Mouse (Mus musculus): ENCODE results near the gene Kcnj3.
"Not testable (repeated sequence)": the region's sequence is repeated elsewhere in the genome, so short reads cannot be mapped to it uniquely, and the experiment has no call there.

The Kcnj3 gene

GRCm38 (mm10) chr2:55435721-55436260 lies at the start of gene Kcnj3:
Kcnj3 (plus strand) TSS chr2:55435970.
- DNase-seq, result no peak

- no peak for DNase-seq
Measured at GRCm38 (mm10) chr2:55390330-55390989, 45.3 kb upstream of the Kcnj3 start.

- no peak for DNase-seq
Measured at GRCm38 (mm10) chr2:55405307-55405706, 30.5 kb upstream of the Kcnj3 start.

- DNase-seq, result no peak
Measured at GRCm38 (mm10) chr2:55427633-55428032, 8.1 kb upstream of the Kcnj3 start.

- no peak for DNase-seq
Measured at GRCm38 (mm10) chr2:55432104-55432503, 3.7 kb upstream of the Kcnj3 start.

GRCm38 (mm10) chr2:55436261-55437006 lies 664 bp downstream of the Kcnj3 start:
- DNase-seq, result no peak

GRCm38 (mm10) chr2:55437007-55437949 lies 1.5 kb downstream of the Kcnj3 start:
- DNase-seq, result no peak

GRCm38 (mm10) chr2:55437977-55438376 lies 2.2 kb downstream of the Kcnj3 start:
- DNase-seq, result no peak

- DNase-seq, result no peak
Measured at GRCm38 (mm10) chr2:55439211-55439610, 3.4 kb downstream of the Kcnj3 start.

GRCm38 (mm10) chr2:55442006-55442405 lies 6.2 kb downstream of the Kcnj3 start:
- no peak for DNase-seq

- DNase-seq, result no peak
Measured at GRCm38 (mm10) chr2:55447298-55447697, 11.5 kb downstream of the Kcnj3 start.

- no peak for DNase-seq
Measured at GRCm38 (mm10) chr2:55450774-55451173, 15.0 kb downstream of the Kcnj3 start.

GRCm38 (mm10) chr2:55459195-55459594 lies 23.4 kb downstream of the Kcnj3 start:
- DNase-seq, result no peak

- no peak for DNase-seq
Measured at GRCm38 (mm10) chr2:55469141-55469540, 33.4 kb downstream of the Kcnj3 start.

GRCm38 (mm10) chr2:55470006-55470405 lies 34.2 kb downstream of the Kcnj3 start:
- no peak for DNase-seq

- DNase-seq, result no peak
Measured at GRCm38 (mm10) chr2:55479511-55479910, 43.7 kb downstream of the Kcnj3 start.

GRCm38 (mm10) chr2:55479933-55480601 lies 44.3 kb downstream of the Kcnj3 start:
- no peak for DNase-seq

GRCm38 (mm10) chr2:55480602-55480965 lies 44.8 kb downstream of the Kcnj3 start:
- DNase-seq, result no peak

GRCm38 (mm10) chr2:55485500-55486129 lies 49.8 kb downstream of the Kcnj3 start:
- DNase-seq, result not testable (repeated sequence)

- no peak for DNase-seq
Measured at GRCm38 (mm10) chr2:55503390-55504176, 67.8 kb downstream of the Kcnj3 start.

- no peak for DNase-seq
Measured at GRCm38 (mm10) chr2:55505712-55506111, 69.9 kb downstream of the Kcnj3 start.
